Mouse (Mus musculus): ENCODE data around the gene Tsen15. TPM values are rescaled to one million over a fixed set of nuclear protein-coding genes. Genes with fewer than 3 reads are reported as not detected.
A peak's percentile ranks its signal among the peaks of the same experiment; 100 is the strongest.
"Not testable (repeated sequence)": the region's sequence is repeated elsewhere in the genome, so short reads cannot be mapped to it uniquely, and the experiment has no call there.

Gene Tsen15
- total RNA-seq, 2 experiments from 2014 or later: 11.0 to 14.4 TPM

DNA sequence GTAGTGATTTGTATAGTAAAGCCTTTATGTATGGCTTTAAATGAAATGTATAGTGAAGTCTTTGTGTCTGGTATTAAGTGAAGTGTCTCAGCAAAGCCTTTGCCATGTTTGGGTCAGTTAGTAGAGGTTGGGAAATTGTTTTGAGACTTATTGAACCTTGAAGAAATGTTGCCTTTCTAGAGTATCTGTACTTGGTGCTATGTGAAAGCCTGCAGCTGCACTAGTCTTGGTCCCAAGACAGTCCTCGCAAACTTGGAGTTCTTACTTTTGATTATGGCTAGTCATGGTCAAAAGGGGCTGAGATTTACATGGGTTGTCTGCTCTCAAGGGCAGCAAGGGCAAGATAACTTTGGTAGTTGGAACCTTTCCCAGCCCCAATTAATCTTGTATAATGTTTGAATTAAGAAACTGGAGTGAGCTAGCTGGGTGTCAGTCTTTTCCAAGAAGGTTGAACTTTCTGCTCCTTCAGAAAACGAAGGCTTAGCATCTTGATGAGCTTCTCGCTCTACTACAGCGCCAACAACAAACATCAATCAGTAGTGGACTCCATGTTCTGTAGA lies 8.5 kb upstream of the Tsen15 start:
- intact Hi-C loops (cut with DNase I; ENCODE audit: low total_unique reads): no loop called here
- no peak for DNase-seq

DNA sequence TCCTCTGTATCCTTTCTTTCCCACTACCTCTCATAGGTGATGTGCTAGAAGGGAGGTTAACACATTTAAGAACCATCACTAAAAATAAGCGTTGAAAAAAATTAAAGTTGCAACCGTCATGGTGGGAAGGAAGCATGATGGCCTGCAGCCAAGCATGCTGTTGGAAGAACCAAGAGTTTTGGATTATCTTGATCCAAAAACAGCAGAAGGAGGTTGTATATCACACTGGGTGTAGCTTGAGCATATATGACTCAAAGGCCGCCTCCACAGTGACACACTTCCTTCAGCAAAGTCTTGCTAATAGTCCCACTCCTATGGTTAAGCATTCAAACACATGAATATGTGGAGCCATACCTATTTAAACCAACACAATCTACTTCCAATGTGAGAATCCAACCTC lies 7.6 kb upstream of the Tsen15 start:
- DNase-seq: no peak
- intact Hi-C loops (cut with DNase I; ENCODE audit: low total_unique reads): no loop called here

DNA sequence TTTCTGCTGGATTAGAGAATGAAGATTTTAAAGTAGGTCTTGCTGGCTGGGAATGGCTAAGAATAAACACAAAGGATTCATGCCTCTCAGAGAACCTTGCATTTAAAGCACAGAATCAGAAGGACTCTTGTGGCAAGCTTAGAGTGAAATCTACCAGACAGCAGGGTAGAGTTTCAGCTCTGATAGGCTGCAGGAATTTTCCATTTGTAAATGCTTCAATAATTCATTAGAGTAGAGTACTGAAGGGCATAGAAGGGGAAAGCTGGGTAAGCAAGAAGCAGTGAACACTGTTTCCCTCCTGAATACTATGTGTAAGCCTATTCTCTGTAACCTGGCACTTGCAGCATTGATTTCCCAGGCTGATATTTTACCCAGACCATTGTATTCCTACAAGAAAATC lies 2.8 kb upstream of the Tsen15 start:
- intact Hi-C loops (cut with DNase I; ENCODE audit: low total_unique reads): no loop called here
- no peak for DNase-seq

DNA sequence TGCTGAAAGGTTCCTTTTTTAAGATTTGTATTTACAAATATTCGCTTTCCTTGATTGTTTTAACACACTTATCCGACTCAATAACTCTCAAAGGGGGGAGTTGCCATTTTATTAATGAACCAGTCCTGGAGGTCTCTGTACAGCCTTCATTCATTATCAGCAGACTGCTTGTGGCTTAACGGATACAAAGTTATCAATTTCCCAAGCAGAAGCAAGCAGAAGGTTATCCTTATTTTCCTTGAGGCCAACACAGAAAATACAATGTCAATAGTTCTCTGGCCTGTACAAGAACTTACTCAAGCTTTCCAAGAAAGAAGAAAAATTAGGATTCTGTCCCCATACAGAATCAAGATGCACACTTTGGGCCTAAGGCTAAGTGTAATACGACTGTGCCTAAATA lies 795 bp downstream of the Tsen15 start:
- intact Hi-C loops (cut with DNase I; ENCODE audit: low total_unique reads); DNase-seq: not testable (repeated sequence)

DNA sequence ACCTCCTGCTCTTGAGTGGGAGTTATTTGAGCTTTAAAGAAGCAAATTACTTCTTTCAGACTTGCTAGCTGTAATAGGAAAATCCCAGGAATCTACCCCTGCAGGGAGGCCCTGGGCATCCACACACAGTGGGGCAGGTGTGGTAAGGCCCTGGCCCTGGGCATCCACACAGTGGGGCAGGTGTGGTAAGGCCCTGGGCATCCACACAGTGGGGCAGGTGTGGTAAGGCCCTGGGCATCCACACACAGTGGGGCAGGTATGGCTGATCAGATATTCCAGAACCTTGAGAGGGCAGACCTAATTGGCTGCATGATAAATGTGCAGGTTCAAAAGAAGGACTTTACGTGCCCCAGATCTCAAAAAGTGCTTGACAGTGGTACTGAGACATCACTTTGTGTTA lies 1.9 kb downstream of the Tsen15 start:
- no peak for DNase-seq
- intact Hi-C loops (cut with DNase I; ENCODE audit: low total_unique reads): no loop called here

DNA sequence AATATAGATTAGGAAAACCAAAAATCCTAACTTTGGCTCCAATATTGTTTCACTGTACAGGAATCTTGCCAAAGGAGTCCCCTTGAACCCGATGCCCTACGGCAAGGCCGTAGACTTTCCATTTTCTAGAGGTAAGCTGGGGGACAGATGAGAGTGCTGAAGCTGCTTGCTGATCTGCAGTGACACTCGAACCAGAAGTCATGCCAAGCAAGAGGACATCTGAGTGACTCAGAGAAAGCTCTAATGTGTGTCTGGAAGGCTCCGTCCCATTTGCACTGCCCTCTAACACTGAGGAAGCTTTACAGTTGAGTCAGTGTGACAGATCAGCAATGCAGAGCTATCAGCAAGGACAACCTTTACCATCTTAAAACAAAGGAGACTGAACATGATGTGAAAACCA lies 8.2 kb downstream of the Tsen15 start:
- no peak for DNase-seq
- intact Hi-C loops (cut with DNase I; ENCODE audit: low total_unique reads): no loop called here

DNA sequence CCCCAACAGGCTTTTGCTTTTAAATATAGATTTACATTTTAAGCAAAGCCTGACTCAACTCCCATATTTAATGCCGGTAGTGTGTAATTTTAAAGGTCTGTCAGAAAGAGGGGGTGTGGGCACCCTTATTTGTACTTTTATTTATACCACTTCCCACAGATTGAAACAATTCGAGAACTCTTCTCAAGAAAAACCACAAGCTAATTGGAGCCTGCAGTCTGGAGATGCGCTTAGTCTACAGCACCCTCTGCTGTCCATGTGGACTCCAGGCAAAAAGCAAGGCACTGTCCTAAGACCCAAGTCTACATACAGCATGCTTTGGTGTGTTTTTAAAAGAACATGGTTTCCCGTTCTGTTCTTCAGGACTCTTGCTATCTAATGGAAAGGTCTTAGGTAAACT lies 17.3 kb downstream of the Tsen15 start:
- intact Hi-C loops (cut with DNase I; ENCODE audit: low total_unique reads): loop anchor here (5.0 to 10.0 kb wide), 2 partner anchors 74 to 547 kb away; no protein-coding TSS in a partner anchor
- peak; percentile 46 for DNase-seq

DNA sequence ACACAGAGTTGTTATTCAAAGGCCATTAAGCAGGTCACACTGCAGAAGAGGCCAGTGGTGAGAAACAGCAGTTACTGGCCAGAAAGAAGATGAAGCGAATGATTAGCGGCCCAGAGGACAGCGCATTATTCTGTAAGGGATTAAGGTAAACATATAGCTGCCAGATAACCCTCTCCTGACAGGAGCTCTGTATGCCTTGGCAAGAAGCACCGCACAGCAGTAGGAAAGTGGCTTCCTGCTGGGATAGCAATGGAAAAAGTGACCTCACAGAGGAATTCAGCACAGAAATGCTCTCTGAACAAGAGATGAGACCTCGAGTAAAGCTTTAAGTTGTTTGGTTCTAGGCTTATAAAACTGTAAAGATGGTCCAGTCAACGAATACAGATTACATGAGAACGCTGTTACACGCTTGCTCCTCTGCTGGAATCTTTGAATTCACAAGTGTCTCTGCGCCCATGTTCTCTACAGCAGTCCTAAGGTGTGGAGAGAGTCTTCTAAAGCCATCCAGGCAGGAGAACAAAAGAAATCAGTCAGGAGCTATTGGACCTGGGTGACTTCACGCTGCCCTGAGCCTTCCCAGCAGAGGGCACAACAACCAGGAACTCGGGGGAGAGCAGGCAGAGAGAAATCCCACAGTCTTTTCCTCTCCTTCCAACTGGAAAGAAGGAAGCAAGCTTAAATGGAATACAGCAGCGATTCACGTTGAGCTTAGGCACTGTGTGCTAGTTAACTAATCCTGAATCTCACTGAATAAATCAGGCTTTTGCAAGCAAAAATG lies 18.0 kb downstream of the Tsen15 start:
- DNase-seq: no peak

DNA sequence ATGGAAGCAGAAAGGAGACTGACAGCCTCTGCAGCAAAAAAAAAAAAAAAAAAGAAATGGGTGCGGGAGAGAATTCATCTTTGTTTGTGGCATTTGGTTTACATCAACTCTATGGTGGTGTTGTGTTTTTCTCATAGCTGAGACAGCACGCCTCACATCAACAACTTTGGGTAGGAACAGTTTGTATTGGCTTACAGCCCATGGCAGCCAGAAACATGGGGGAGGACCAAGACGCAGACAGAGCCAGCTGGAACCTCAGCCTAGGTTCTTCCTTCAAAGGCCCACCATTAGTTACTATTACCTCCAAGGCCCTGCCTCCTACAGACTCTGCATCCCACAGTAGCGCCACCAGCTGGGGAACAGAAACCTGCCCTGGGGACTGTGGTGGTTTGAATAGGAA lies 29.8 kb downstream of the Tsen15 start:
- no peak for DNase-seq

More for the DNA sequence above, 18.0 kb downstream of the Tsen15 start:
- intact Hi-C loops (cut with DNase I; ENCODE audit: low total_unique reads): loop anchor here (5.0 to 10.0 kb wide), 2 partner anchors 74 to 546 kb away; no protein-coding TSS in a partner anchor

DNA sequence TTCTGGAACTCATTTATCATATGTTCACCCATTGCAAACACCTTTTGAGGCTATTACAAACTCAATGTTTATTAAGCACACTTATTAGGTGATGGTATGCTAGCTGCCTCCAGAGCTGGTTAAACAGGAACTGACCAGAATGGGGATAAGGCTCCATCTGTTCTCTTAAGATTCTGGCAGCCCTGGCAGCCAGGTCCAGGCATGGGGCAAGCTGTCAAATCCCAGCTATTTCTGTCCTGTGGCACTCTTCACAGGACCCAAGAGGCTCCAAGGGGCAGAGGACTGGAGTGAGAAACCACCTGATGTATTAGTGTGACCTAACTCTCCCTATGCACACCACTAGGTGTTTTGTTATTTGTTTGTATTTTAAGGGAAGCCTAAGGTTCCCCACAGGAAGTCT lies 38.5 kb downstream of the Tsen15 start:
- intact Hi-C loops (cut with DNase I; ENCODE audit: low total_unique reads): no loop called here
- peak; percentile 21 for DNase-seq

More for the DNA sequence above, 29.8 kb downstream of the Tsen15 start:
- intact Hi-C loops (cut with DNase I; ENCODE audit: low total_unique reads): no loop called here

DNA sequence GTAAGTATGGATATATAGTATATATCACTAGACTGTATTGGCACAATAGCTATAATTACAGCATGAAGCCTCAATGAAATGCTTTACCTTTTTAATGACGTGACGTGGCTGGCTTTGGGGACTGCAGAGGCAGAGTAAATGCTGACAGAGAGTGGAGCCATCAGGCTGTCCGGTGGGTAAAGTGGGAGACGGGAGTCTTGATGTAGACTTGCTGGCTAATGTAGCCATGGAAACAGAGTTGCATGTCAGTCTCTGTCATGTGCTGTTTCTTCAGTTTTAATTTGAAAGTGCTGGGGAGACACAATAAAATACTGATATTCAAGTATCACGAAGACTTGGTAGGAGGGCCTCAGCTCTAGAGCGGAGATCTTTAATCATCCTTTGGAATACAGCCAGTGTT lies 62.5 kb downstream of the Tsen15 start:
- intact Hi-C loops (cut with DNase I; ENCODE audit: low total_unique reads): no loop called here
- no peak for DNase-seq

Other genes with a start within 250 kb of the Tsen15 start
- gene Colgalt2, start 13.1 kb upstream of the Tsen15 start, total RNA-seq (2021): 1 to 10 TPM; 4.1 TPM

Measured in gastrocnemius, postnatal 14 days (tissue).